Mouse (Mus musculus): ENCODE results near the gene Gm11037.

The Gm11037 gene

GRCm38 (mm10) chr2:131129836-131130235, 3.5 kb upstream of the Gm11037 start:
- DNase-seq, result no peak

- DNase-seq, result no peak
These were observed 2.4 kb upstream of the Gm11037 start for GRCm38 (mm10) chr2:131130849-131131248.

- DNase-seq, result no peak
These were observed 997 bp upstream of the Gm11037 start for GRCm38 (mm10) chr2:131132111-131132888.

- DNase-seq, result no peak
These were observed 1.1 kb downstream of the Gm11037 start for GRCm38 (mm10) chr2:131134381-131134780.

- no peak for DNase-seq
These were observed 1.6 kb downstream of the Gm11037 start for GRCm38 (mm10) chr2:131134826-131135400.

GRCm38 (mm10) chr2:131135521-131136139, 2.3 kb downstream of the Gm11037 start:
- no peak for DNase-seq

- DNase-seq, result no peak
These were observed 5.0 kb downstream of the Gm11037 start for GRCm38 (mm10) chr2:131138296-131138695.

- no peak for DNase-seq
These were observed 5.5 kb downstream of the Gm11037 start for GRCm38 (mm10) chr2:131138760-131139159.

- DNase-seq, result no peak
These were observed 6.0 kb downstream of the Gm11037 start for GRCm38 (mm10) chr2:131139287-131139686.

- DNase-seq, result no peak
These were observed 6.7 kb downstream of the Gm11037 start for GRCm38 (mm10) chr2:131139886-131140532.

GRCm38 (mm10) chr2:131140533-131140905, 7.2 kb downstream of the Gm11037 start:
- DNase-seq, result no peak

GRCm38 (mm10) chr2:131141336-131141986, 8.2 kb downstream of the Gm11037 start:
- no peak for DNase-seq

GRCm38 (mm10) chr2:131142592-131142991, 9.3 kb downstream of the Gm11037 start:
- DNase-seq, result peak; percentile 35

GRCm38 (mm10) chr2:131143007-131143780, 9.9 kb downstream of the Gm11037 start:
- DNase-seq, result no peak

- no peak for DNase-seq
These were observed 11.8 kb downstream of the Gm11037 start for GRCm38 (mm10) chr2:131145121-131145520.

GRCm38 (mm10) chr2:131145536-131145935, 12.2 kb downstream of the Gm11037 start:
- DNase-seq, result no peak

GRCm38 (mm10) chr2:131146193-131147042, 13.1 kb downstream of the Gm11037 start:
- DNase-seq, result no peak

GRCm38 (mm10) chr2:131147043-131147365, 13.7 kb downstream of the Gm11037 start:
- DNase-seq, result no peak

- DNase-seq, result no peak
These were observed 15.3 kb downstream of the Gm11037 start for GRCm38 (mm10) chr2:131148353-131149253.

GRCm38 (mm10) chr2:131149254-131149578, 15.9 kb downstream of the Gm11037 start:
- no peak for DNase-seq

Data from layer of hippocampus, adult 9-11 months (tissue).